Mouse (Mus musculus): Measurements from ENCODE around the gene Hpcal1. TPM values are rescaled to one million over a fixed set of nuclear protein-coding genes. Genes with fewer than 3 reads are reported as not detected.

Hpcal1 gene
- total RNA-seq, 1 experiment, result 23.5 TPM

- no peaks in the 10 kb centered on the region; a peak in 1 of 4 replicates for H3K4me1 ChIP-seq (ENCODE audit: control insufficient read depth in 2 of 2, insufficient read depth in 2 of 2, low read length in 2 of 2, poor library complexity in 1 of 2)
- in situ Hi-C loops (cut with MboI; ENCODE audit: low sequenced_read_pairs in 2 of 2, unreplicated experiment in 2 of 2), result no loop called here
- no peak for DNase-seq (ENCODE audit: low read depth, low spot score)
- H3K9ac ChIP-seq (ENCODE audit: insufficient read depth, low read depth, low read length, poor library complexity, severe bottlenecking), result no peak overlapping the region
- H3K9me3 ChIP-seq (ENCODE audit: control insufficient read depth, insufficient read depth, low read depth, low read length), result no peaks in the 10 kb centered on the region
- H3K27ac ChIP-seq (ENCODE audit: insufficient read depth, low read depth, low read length, poor library complexity, severe bottlenecking), result no peak overlapping the region
- H3K4me3 ChIP-seq (ENCODE audit: insufficient read depth in 1 of 2, low read depth in 1 of 2, low read length in 2 of 2, poor library complexity in 1 of 2, severe bottlenecking in 1 of 2), result no peak overlapping the region
- H3K36me3 ChIP-seq (ENCODE audit: control insufficient read depth, insufficient read depth, low read length, poor library complexity, severe bottlenecking), result no peaks in the 10 kb centered on the region
- TF ChIP-seq CHD2 (IDR thresholded peaks at IDR 0.05; ENCODE audit: low read depth, low read length) (no peak), ZNF384 (IDR thresholded peaks at IDR 0.05; ENCODE audit: low read depth, low read length) (no peak), MAFK (IDR thresholded peaks at IDR 0.05; ENCODE audit: insufficient read depth, low read depth, low read length) (no peak), HCFC1 (IDR thresholded peaks at IDR 0.05; ENCODE audit: borderline replicate concordance, insufficient read depth, low read length) (no peak), ZC3H11A (IDR thresholded peaks at IDR 0.05; ENCODE audit: borderline replicate concordance, low read depth, low read length) (no peak)
Observed at GRCm38 (mm10) chr12:17692953-17693352, 2.3 kb downstream of the Hpcal1 start.

- no peak for TF ChIP-seq ZC3H11A (IDR thresholded peaks at IDR 0.05; ENCODE audit: borderline replicate concordance, low read depth, low read length)
- no peak for TF ChIP-seq ZNF384 (IDR thresholded peaks at IDR 0.05; ENCODE audit: low read depth, low read length)
- TF ChIP-seq CHD2 (IDR thresholded peaks at IDR 0.05; ENCODE audit: low read depth, low read length), result no peak
- no peak for TF ChIP-seq MAFK (IDR thresholded peaks at IDR 0.05; ENCODE audit: insufficient read depth, low read depth, low read length)
- TF ChIP-seq HCFC1 (IDR thresholded peaks at IDR 0.05; ENCODE audit: borderline replicate concordance, insufficient read depth, low read length), result no peak
- no peak overlapping the region for H3K4me3 ChIP-seq (ENCODE audit: insufficient read depth in 1 of 2, low read depth in 1 of 2, low read length in 2 of 2, poor library complexity in 1 of 2, severe bottlenecking in 1 of 2)
- in situ Hi-C loops (cut with MboI; ENCODE audit: low sequenced_read_pairs in 2 of 2, unreplicated experiment in 2 of 2), result no loop called here
- H3K9me3 ChIP-seq (ENCODE audit: control insufficient read depth, insufficient read depth, low read depth, low read length), result no peaks in the 10 kb centered on the region
- H3K27ac ChIP-seq (ENCODE audit: insufficient read depth, low read depth, low read length, poor library complexity, severe bottlenecking), result no peak overlapping the region
- no peaks in the 10 kb centered on the region; a peak in 1 of 4 replicates for H3K4me1 ChIP-seq (ENCODE audit: control insufficient read depth in 2 of 2, insufficient read depth in 2 of 2, low read length in 2 of 2, poor library complexity in 1 of 2)
- H3K9ac ChIP-seq (ENCODE audit: insufficient read depth, low read depth, low read length, poor library complexity, severe bottlenecking), result no peak overlapping the region
- H3K36me3 ChIP-seq (ENCODE audit: control insufficient read depth, insufficient read depth, low read length, poor library complexity, severe bottlenecking), result no peaks in the 10 kb centered on the region
- no peak for DNase-seq (ENCODE audit: low read depth, low spot score)
Observed at GRCm38 (mm10) chr12:17694589-17695115, 4.0 kb downstream of the Hpcal1 start.

GRCm38 (mm10) chr12:17696395-17696794, 5.7 kb downstream of the Hpcal1 start:
- H3K36me3 ChIP-seq (ENCODE audit: control insufficient read depth, insufficient read depth, low read length, poor library complexity, severe bottlenecking), result no peaks in the 10 kb centered on the region
- in situ Hi-C loops (cut with MboI; ENCODE audit: low sequenced_read_pairs in 2 of 2, unreplicated experiment in 2 of 2), result no loop called here
- H3K4me3 ChIP-seq (ENCODE audit: insufficient read depth in 1 of 2, low read depth in 1 of 2, low read length in 2 of 2, poor library complexity in 1 of 2, severe bottlenecking in 1 of 2), result no peak overlapping the region
- H3K9ac ChIP-seq (ENCODE audit: insufficient read depth, low read depth, low read length, poor library complexity, severe bottlenecking), result no peak overlapping the region
- no peak for DNase-seq (ENCODE audit: low read depth, low spot score)
- TF ChIP-seq ZC3H11A (IDR thresholded peaks at IDR 0.05; ENCODE audit: borderline replicate concordance, low read depth, low read length), result no peak
- TF ChIP-seq ZNF384 (IDR thresholded peaks at IDR 0.05; ENCODE audit: low read depth, low read length), result no peak
- no peak for TF ChIP-seq HCFC1 (IDR thresholded peaks at IDR 0.05; ENCODE audit: borderline replicate concordance, insufficient read depth, low read length)
- TF ChIP-seq MAFK (IDR thresholded peaks at IDR 0.05; ENCODE audit: insufficient read depth, low read depth, low read length), result no peak
- TF ChIP-seq CHD2 (IDR thresholded peaks at IDR 0.05; ENCODE audit: low read depth, low read length), result no peak
- no peak overlapping the region for H3K27ac ChIP-seq (ENCODE audit: insufficient read depth, low read depth, low read length, poor library complexity, severe bottlenecking)
- H3K4me1 ChIP-seq (ENCODE audit: control insufficient read depth in 2 of 2, insufficient read depth in 2 of 2, low read length in 2 of 2, poor library complexity in 1 of 2), result no peaks in the 10 kb centered on the region; a peak in 1 of 4 replicates
- no peaks in the 10 kb centered on the region for H3K9me3 ChIP-seq (ENCODE audit: control insufficient read depth, insufficient read depth, low read depth, low read length)

GRCm38 (mm10) chr12:17698934-17699333, 8.3 kb downstream of the Hpcal1 start:
- TF ChIP-seq CHD2 (IDR thresholded peaks at IDR 0.05; ENCODE audit: low read depth, low read length) (no peak), MAFK (IDR thresholded peaks at IDR 0.05; ENCODE audit: insufficient read depth, low read depth, low read length) (no peak), ZNF384 (IDR thresholded peaks at IDR 0.05; ENCODE audit: low read depth, low read length) (no peak), HCFC1 (IDR thresholded peaks at IDR 0.05; ENCODE audit: borderline replicate concordance, insufficient read depth, low read length) (no peak), ZC3H11A (IDR thresholded peaks at IDR 0.05; ENCODE audit: borderline replicate concordance, low read depth, low read length) (no peak)
- H3K9me3 ChIP-seq (ENCODE audit: control insufficient read depth, insufficient read depth, low read depth, low read length), result no peaks in the 10 kb centered on the region
- in situ Hi-C loops (cut with MboI; ENCODE audit: low sequenced_read_pairs in 2 of 2, unreplicated experiment in 2 of 2), result no loop called here
- no peak overlapping the region for H3K9ac ChIP-seq (ENCODE audit: insufficient read depth, low read depth, low read length, poor library complexity, severe bottlenecking)
- no peak overlapping the region for H3K4me3 ChIP-seq (ENCODE audit: insufficient read depth in 1 of 2, low read depth in 1 of 2, low read length in 2 of 2, poor library complexity in 1 of 2, severe bottlenecking in 1 of 2)
- DNase-seq (ENCODE audit: low read depth, low spot score), result no peak
- no peak overlapping the region for H3K27ac ChIP-seq (ENCODE audit: insufficient read depth, low read depth, low read length, poor library complexity, severe bottlenecking)
- H3K36me3 ChIP-seq (ENCODE audit: control insufficient read depth, insufficient read depth, low read length, poor library complexity, severe bottlenecking), result no peaks in the 10 kb centered on the region
- 0 out of 4 replicates have a peak, but pooled peaks cover 0 to 3% of the 10 kb centered on the region in 2 experiments for H3K4me1 ChIP-seq (ENCODE audit: control insufficient read depth in 2 of 2, insufficient read depth in 2 of 2, low read length in 2 of 2, poor library complexity in 1 of 2)

All from ES-E14 (cell line).